Mouse (Mus musculus): ENCODE results near the gene Nol4l. TPM values are rescaled to one million over a fixed set of nuclear protein-coding genes. Genes with fewer than 3 reads are reported as not detected.

Nol4l gene
- total and polyA plus RNA-seq, 3 experiments = 4.4 to 7.1 TPM; not detected in 1

- H3K79me2 ChIP-seq (ENCODE audit: control insufficient read depth, insufficient read depth, low read length, poor library complexity) = no peaks in the 10 kb centered on the region
- H3K4me1 ChIP-seq (ENCODE audit: control insufficient read depth in 1 of 2, insufficient read depth in 2 of 2, low read length in 2 of 2) = peaks cover 19 to 51% of the 10 kb centered on the region in 2 experiments
- TF ChIP-seq CTCF (IDR thresholded peaks at IDR 0.05 in 2 of 3, conservative IDR thresholded peaks at IDR 0.05 in 1 of 3; ENCODE audit: control insufficient read depth in 1 of 3, insufficient read depth in 1 of 3, low read depth in 2 of 3, low read length in 3 of 3, poor library complexity in 1 of 3, severe bottlenecking in 1 of 3) (no peak), TAL1 (IDR thresholded peaks at IDR 0.05; ENCODE audit: low read length) (peak; percentile 24; the same call in 1 of the 2 replicates), MAZ (IDR thresholded peaks at IDR 0.05; ENCODE audit: low read depth, low read length) (0 out of 2 replicates have a peak, but pooled peaks have one; percentile 6), ELF1 (IDR thresholded peaks at IDR 0.05; ENCODE audit: low read depth, low read length) (no peak; the same call in 1 of the 2 replicates), USF2 (IDR thresholded peaks at IDR 0.05; ENCODE audit: borderline replicate concordance in 1 of 2, insufficient read depth in 1 of 2, low read depth in 1 of 2, low read length in 2 of 2) (no peak), GATA1 (IDR thresholded peaks at IDR 0.05; ENCODE audit: low read depth, low read length) (0 out of 2 replicates have a peak, but pooled peaks have one; percentile 43), KAT2A (conservative IDR thresholded peaks at IDR 0.05; ENCODE audit: low read depth, low read length) (no peak), EP300 (IDR thresholded peaks at IDR 0.05; ENCODE audit: low read depth in 1 of 2, low read length in 2 of 2) (peak; percentile 39 to 71; a peak in 3 of 4 replicates), MAFK (IDR thresholded peaks at IDR 0.05; ENCODE audit: borderline replicate concordance, low read depth, low read length) (no peak), TCF12 (IDR thresholded peaks at IDR 0.05; ENCODE audit: low read depth, low read length) (peak; percentile 48; the same call in 1 of the 2 replicates), TBP (IDR thresholded peaks at IDR 0.05; ENCODE audit: low read depth, low read length) (no peak), ETS1 (IDR thresholded peaks at IDR 0.05; ENCODE audit: low read depth, low read length) (peak; percentile 16; the same call in 1 of the 2 replicates)
- peaks cover 0 to 31% of the 10 kb centered on the region in 2 experiments; a peak in 2 of 4 replicates for H3K36me3 ChIP-seq (ENCODE audit: control insufficient read depth in 1 of 2, insufficient read depth in 2 of 2, low read length in 2 of 2)
- H3K27ac ChIP-seq (ENCODE audit: control insufficient read depth, low read depth, low read length) = peak overlapping the region; percentile 89
- H3K9ac ChIP-seq (ENCODE audit: control insufficient read depth, low read depth, low read length, poor library complexity, severe bottlenecking) = peak overlapping the region; percentile 28
- H3K9me3 ChIP-seq (replicated peaks; ENCODE audit: insufficient read depth, low read length) = no peaks in the 10 kb centered on the region
- no peak overlapping the region for H3K4me3 ChIP-seq (ENCODE audit: control insufficient read depth in 1 of 2, insufficient read depth in 1 of 2, low read depth in 2 of 2, low read length in 2 of 2)
- DNase-seq (ENCODE audit: low read depth, low spot score) = peak; percentile 65
- no peaks in the 10 kb centered on the region for H3K27me3 ChIP-seq (ENCODE audit: control insufficient read depth in 1 of 2, insufficient read depth in 2 of 2, low read length in 2 of 2)
Measured at GRCm38 (mm10) chr2:153557259-153557658, 27.5 kb upstream of the Nol4l start.

- TF ChIP-seq ZKSCAN1 (IDR thresholded peaks at IDR 0.05; ENCODE audit: low read depth, low read length) = no peak
- no peak for TF ChIP-seq POLR2A (IDR thresholded peaks at IDR 0.05; ENCODE audit: control insufficient read depth in 1 of 2, insufficient read depth in 1 of 2, low read depth in 1 of 2, low read length in 2 of 2, poor library complexity in 1 of 2)
- TF ChIP-seq TCF12 (IDR thresholded peaks at IDR 0.05; ENCODE audit: low read depth, low read length) = no peak
- no peak for TF ChIP-seq NELFE (IDR thresholded peaks at IDR 0.05; ENCODE audit: low read depth, low read length)
- TF ChIP-seq TAL1 (IDR thresholded peaks at IDR 0.05; ENCODE audit: low read length) = no peak
- no peak for TF ChIP-seq BHLHE40 (IDR thresholded peaks at IDR 0.05; ENCODE audit: borderline replicate concordance, low read depth, low read length)
- TF ChIP-seq USF1 (IDR thresholded peaks at IDR 0.05; ENCODE audit: low read depth, low read length) = no peak
- no peak for TF ChIP-seq MAX (IDR thresholded peaks at IDR 0.05; ENCODE audit: low read length)
- no peak for TF ChIP-seq ZC3H11A (IDR thresholded peaks at IDR 0.05; ENCODE audit: low read depth, low read length)
- TF ChIP-seq MEF2A (IDR thresholded peaks at IDR 0.05; ENCODE audit: extremely low read depth, insufficient replicate concordance, low read depth, low read length, poor library complexity, severe bottlenecking) = no peak
- no peak for TF ChIP-seq MAZ (IDR thresholded peaks at IDR 0.05; ENCODE audit: low read depth, low read length)
- H3K4me1 ChIP-seq (ENCODE audit: control insufficient read depth in 1 of 2, insufficient read depth in 2 of 2, low read length in 2 of 2) = peaks cover 16 to 43% of the 10 kb centered on the region in 2 experiments
- H3K79me2 ChIP-seq (ENCODE audit: control insufficient read depth, insufficient read depth, low read length, poor library complexity) = no peaks in the 10 kb centered on the region
Measured at GRCm38 (mm10) chr2:153556208-153556607, 26.4 kb upstream of the Nol4l start.

More at GRCm38 (mm10) chr2:153556208-153556607, 26.4 kb upstream of the Nol4l start:
- H3K9me3 ChIP-seq (replicated peaks; ENCODE audit: insufficient read depth, low read length) = no peaks in the 10 kb centered on the region
- H3K36me3 ChIP-seq (ENCODE audit: control insufficient read depth in 1 of 2, insufficient read depth in 2 of 2, low read length in 2 of 2) = peaks cover 0 to 26% of the 10 kb centered on the region in 2 experiments; a peak in 2 of 4 replicates
- no peak for DNase-seq (ENCODE audit: low read depth, low spot score)
- no peak overlapping the region for H3K9ac ChIP-seq (ENCODE audit: control insufficient read depth, low read depth, low read length, poor library complexity, severe bottlenecking)
- no peaks in the 10 kb centered on the region for H3K27me3 ChIP-seq (ENCODE audit: control insufficient read depth in 1 of 2, insufficient read depth in 2 of 2, low read length in 2 of 2)
- H3K27ac ChIP-seq (ENCODE audit: control insufficient read depth, low read depth, low read length) = no peak overlapping the region
- H3K4me3 ChIP-seq (ENCODE audit: control insufficient read depth in 1 of 2, insufficient read depth in 1 of 2, low read depth in 2 of 2, low read length in 2 of 2) = no peak overlapping the region

Measured in MEL (cell line).